ENCODE assay signal across 17 mouse cellular contexts in genomic region chr1:191534896-191535295, GRCm38 (mm10).
"Had no signal": no experiment of that assay in that cellular context is flagged by ENCODE, and none has a peak within 500 bp of the region (broad histone marks: within the 10 kb centered on the region; RNA-seq: fewer than 3 reads in every experiment).

No protein-coding gene starts in this region.

- H3K9me3 ChIP-seq: limb, embryonic 12.5 days; liver, embryonic 13.5 days; lung, embryonic 15.5 days; midbrain, embryonic 12.5 days; neural tube, embryonic 13.5 days had no signal

- H3K27me3 ChIP-seq: limb, embryonic 12.5 days; liver, embryonic 13.5 days; lung, embryonic 15.5 days; midbrain, embryonic 12.5 days; neural tube, embryonic 13.5 days had no signal

- H3K9ac ChIP-seq: limb, embryonic 12.5 days; liver, embryonic 13.5 days; liver, postnatal 0 days; lung, embryonic 15.5 days; midbrain, embryonic 12.5 days; neural tube, embryonic 13.5 days had no signal

- H3K4me2 ChIP-seq: limb, embryonic 12.5 days; liver, embryonic 13.5 days; lung, embryonic 15.5 days; midbrain, embryonic 12.5 days; neural tube, embryonic 13.5 days had no signal

- ATAC-seq: liver, postnatal 0 days; midbrain, embryonic 16.5 days had no signal

- H3K4me3 ChIP-seq: limb, embryonic 12.5 days; liver, embryonic 13.5 days; lung, embryonic 15.5 days; midbrain, embryonic 12.5 days; neural tube, embryonic 13.5 days had no signal

- H3K4me1 ChIP-seq: limb, embryonic 12.5 days; lung, embryonic 15.5 days; midbrain, embryonic 12.5 days; neural tube, embryonic 13.5 days had no signal

- DNase-seq: kidney, postnatal 36 days; layer of hippocampus, adult 9-11 months; liver; liver, embryonic 13.5 days; liver, postnatal 0 days; lung, postnatal 14 days; retina, postnatal 1 day; right cerebral cortex, postnatal 4 days; thymus, adult 18-20 months; thymus, postnatal 14 days had no signal

- H3K27ac ChIP-seq: kidney, postnatal 0 days; limb, embryonic 12.5 days; liver, embryonic 13.5 days; lung, embryonic 15.5 days; macrophage; midbrain, embryonic 12.5 days; neural tube, embryonic 13.5 days had no signal
